Mouse (Mus musculus) left cerebral cortex, postnatal 4 days (tissue): Measurements from ENCODE around the gene Mr1. TPM values are rescaled to one million over a fixed set of nuclear protein-coding genes. Genes with fewer than 3 reads are reported as not detected.

ENCODE experiments used
- DNase-seq: peaks from one replicate; pipeline ENCODE4 v3.0.0-alpha.2; 2022
- intact Hi-C: fragments of 180-260 bp; cut with DNase I; formaldehyde crosslinking; loops from one replicate; pipeline ENCODE4 v1.15.1; 2025
- total RNA-seq, 2 experiments: library from RNA; stranded (reverse); gene quantifications; 2 replicates each; pipeline ENCODE4 v1.2.3; 2021

The Mr1 gene
- total RNA-seq, 2 experiments from 2014 or later: 1.5 to 1.8 TPM

DNA sequence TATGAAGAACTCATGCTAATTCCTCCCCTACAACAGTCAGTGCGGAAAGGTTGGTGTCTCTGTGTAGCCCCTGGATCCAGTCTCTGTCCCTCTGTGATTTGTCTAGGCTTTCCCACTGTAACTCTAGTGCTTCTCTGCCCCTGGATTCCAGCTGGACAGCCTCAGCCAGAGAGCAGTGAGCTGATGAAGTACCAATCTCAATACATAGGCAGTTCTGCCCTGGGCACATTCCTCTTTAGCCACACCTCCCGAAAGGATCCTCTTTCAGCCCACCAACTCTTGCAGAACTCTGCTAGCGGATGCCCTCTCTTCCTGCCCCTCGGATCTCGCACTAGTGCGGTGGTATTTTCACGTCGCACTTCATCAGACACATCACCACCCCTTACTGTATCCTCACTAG lies 11.7 kb downstream of the Mr1 start:
- DNase-seq: no peak
- intact Hi-C loops: no loop called here

DNA sequence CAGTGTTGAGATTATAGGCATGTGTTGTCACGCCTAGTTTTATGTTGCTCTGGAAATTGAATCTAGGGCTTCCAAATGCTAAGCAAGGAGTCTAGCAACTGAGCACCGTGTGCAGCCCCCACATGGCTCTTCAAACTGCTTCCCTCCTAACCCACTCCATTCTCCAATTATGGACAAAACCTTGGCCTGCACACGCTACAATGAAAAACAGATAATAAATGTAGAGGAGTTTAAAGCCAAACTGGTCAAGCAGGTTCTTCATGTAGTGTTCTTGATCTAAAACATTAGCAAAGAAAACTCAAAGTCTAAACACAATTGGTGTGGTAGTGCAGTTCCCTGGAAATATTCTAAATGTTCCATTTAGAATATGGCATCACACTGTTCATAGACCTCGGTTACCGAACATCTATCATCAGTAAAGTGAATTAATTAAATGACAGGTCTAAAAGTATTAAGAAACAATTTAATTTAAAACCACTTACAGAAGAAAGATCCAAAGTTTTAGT lies 19.1 kb downstream of the Mr1 start:
- intact Hi-C loops: no loop called here
- DNase-seq: no peak

DNA sequence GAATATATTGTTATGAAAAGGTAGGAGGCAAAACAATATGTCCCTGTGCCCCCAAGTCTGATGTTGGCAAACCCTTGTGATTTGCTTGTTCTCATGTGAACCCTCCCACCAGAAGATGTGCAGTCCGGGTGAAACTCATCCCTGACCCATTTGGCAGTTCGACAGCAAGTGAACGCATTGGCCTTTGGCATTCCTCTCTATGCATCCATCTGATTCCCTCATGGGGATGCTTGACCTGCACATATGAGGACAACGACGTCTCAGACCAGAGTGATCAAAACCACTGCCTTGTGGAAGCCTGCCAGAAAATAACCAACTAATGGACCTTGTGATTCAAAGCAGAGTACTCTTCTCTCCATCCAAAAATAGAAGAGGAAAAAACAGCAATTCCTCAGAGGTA lies 19.9 kb downstream of the Mr1 start:
- intact Hi-C loops: no loop called here
- no peak for DNase-seq

- intact Hi-C loops: no loop called here
- no peak for DNase-seq
Measured at GRCm38 (mm10) chr1:155124397-155124796, 22.2 kb downstream of the Mr1 start.

GRCm38 (mm10) chr1:155121977-155122939 lies 24.4 kb downstream of the Mr1 start:
- intact Hi-C loops: no loop called here
- DNase-seq: peak; percentile 93

GRCm38 (mm10) chr1:155119719-155120118 lies 26.9 kb downstream of the Mr1 start:
- no peak for DNase-seq
- intact Hi-C loops: no loop called here

- DNase-seq: no peak
- intact Hi-C loops: no loop called here
Measured at GRCm38 (mm10) chr1:155113946-155114345, 32.7 kb downstream of the Mr1 start.

DNA sequence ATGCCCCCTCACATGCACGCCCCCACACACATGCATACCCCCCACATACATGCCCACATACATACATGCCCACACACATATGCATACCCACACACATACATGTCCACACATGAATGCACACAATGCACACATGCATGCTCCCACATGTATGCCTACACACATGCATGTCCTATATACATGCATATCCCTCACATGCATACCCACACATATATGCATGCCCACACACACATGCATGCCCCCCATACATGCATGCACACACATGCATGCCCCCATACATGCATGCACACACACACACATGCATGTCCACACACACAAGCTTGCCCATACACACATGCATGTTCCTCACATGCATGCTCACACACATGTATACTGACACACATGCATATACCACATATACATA lies 33.7 kb downstream of the Mr1 start:
- intact Hi-C loops: no loop called here
- DNase-seq: no peak

DNA sequence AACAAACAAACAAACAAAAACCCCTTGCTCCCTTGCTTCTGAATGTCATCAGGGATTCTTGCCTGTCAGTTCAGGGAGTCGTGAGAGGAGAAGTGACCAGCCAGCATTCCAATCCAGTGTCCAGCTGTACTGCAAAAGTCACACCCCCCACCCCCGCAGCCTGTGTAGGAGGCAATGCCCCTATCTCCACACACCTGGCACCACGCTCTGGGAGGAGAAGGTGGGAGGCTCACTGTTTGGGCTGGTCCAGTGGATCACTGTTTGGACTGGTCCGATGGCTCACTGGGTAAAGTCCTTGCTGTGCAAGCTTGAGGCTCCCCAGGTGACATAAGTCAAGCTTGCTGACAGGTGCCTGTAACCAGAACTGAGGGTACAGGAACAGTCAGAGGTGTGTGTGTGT lies 34.5 kb downstream of the Mr1 start:
- intact Hi-C loops: no loop called here
- DNase-seq: no peak

DNA sequence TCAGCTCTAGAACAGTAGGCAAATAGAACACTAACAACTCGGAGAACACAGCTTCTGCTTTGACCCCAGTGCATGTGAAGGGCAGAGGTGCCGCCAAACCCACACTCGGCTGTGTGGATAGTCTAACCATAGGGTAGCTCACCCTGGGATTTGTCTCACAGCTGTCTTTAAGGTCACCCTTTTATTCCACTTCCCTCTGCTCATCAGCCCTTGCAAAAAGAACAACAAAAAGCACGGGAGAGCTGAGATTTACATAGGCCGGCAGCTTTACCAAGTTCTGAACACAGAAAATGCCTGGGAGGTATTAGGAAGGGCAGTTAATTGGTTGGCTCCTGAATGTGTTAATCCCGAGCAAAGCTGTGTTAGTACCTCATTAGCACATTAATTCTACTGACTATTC lies 35.1 kb downstream of the Mr1 start:
- intact Hi-C loops: no loop called here

GRCm38 (mm10) chr1:155109387-155110350 lies 36.9 kb downstream of the Mr1 start:
- no peak for DNase-seq
- intact Hi-C loops: no loop called here

More for the DNA sequence above, 35.1 kb downstream of the Mr1 start:
- DNase-seq: no peak

- intact Hi-C loops: no loop called here
- no peak for DNase-seq
Measured at GRCm38 (mm10) chr1:155108412-155108811, 38.2 kb downstream of the Mr1 start.

- intact Hi-C loops: no loop called here
- no peak for DNase-seq
Measured at GRCm38 (mm10) chr1:155107843-155108242, 38.8 kb downstream of the Mr1 start.

DNA sequence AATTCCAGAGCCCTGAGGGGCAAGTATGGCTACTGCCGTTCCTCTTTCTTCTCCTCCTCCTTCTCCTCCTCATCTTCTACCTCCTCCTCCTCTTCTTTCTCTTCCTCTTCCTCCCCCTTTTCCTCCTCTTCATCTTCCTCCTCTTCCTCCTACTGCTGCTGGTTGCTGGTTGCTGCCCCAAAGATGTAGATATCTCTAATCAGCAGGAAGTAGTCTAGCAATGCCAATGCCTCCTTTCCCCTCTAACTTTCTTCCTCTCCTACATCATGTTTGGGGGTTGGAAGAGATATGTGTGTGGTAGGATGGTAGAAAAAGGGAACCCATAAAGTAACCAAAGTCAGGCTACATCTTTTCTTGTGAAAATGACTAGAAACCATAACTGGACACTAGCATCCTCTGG lies 40.3 kb downstream of the Mr1 start:
- intact Hi-C loops: no loop called here
- DNase-seq: no peak

- DNase-seq: no peak
- intact Hi-C loops: no loop called here
Measured at GRCm38 (mm10) chr1:155103991-155104390, 42.6 kb downstream of the Mr1 start.

GRCm38 (mm10) chr1:155102631-155103030 lies 44.0 kb downstream of the Mr1 start:
- peak; percentile 50 for DNase-seq
- intact Hi-C loops: no loop called here

DNA sequence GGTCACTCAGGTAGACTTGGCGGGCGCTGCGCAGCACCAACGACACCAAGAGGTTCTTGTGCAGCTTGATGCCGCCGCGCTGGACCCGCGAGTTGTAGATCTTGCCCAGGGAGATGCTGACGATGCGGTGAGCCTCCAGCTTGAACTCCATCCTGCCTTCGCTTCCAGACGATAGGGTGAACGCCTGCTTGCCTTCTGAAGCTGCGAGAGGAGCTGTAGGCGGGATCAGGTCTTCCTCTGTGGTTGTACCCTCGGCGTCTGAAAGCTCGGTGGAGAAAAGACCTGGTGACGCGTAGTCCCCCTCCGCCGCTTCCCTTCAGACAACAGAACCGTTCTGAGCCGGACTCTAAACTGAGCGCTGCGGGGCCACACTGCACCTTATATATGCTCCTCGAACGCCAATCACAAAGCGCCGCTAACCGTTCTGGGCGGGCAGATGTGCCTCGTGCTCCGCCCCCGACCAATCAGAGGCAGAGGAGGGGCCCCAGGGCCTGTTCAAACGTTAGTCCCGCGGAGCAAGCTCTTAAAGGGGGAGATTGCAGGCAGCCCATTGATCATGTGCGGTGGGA lies 47.2 kb downstream of the Mr1 start, which contains the start of gene Ier5:
Gene Ier5 (minus strand): TSS at position 357 of the 569 bp plus-strand sequence.
- DNase-seq: peak; percentile 98
- intact Hi-C loops: loop anchor here (5.0 kb wide), 2 partner anchors 52 to 113 kb away; no protein-coding TSS in a partner anchor

GRCm38 (mm10) chr1:155098486-155099279 lies 47.9 kb downstream of the Mr1 start:
- peak; percentile 43 for DNase-seq
- intact Hi-C loops: loop anchor here (5.0 kb wide), 2 partner anchors 51 to 114 kb away; no protein-coding TSS in a partner anchor

- intact Hi-C loops: loop anchor here (5.0 kb wide), 2 partner anchors 51 to 114 kb away; no protein-coding TSS in a partner anchor
- DNase-seq: peak; percentile 21
Measured at GRCm38 (mm10) chr1:155097931-155098485, 48.6 kb downstream of the Mr1 start.
